Mouse (Mus musculus): ENCODE results near the gene Spata5. TPM values are rescaled to one million over a fixed set of nuclear protein-coding genes. Genes with fewer than 3 reads are reported as not detected.
"Not testable (repeated sequence)": the region's sequence is repeated elsewhere in the genome, so short reads cannot be mapped to it uniquely, and the experiment has no call there.

Spata5 gene
- total RNA-seq, 2 experiments from 2014 or later, result 25.3 to 30.5 TPM

DNA sequence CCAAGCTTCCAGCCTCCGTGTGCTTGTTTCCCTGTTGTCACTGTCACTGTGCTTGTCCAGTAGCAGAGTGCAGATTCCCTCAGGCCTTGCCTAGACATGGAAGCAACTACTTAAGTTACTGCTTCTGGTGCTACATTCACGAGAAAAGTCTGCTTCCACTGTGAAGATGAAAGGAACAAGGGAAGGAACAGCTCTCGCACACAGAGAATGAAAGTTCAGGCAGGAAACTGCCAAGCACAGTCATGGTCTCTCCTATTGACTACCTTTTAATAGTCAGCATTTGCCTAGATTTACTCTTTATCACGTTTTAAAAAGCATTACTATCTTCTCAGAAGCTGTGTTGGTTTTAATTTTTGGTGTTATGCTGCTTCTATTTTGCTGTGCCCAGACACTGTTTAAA is 151.9 kb downstream of the Spata5 start:
- no peak for DNase-seq (ENCODE audit: low spot score in 2 of 2)
- no peak for TF ChIP-seq CTCF (conservative IDR thresholded peaks at IDR 0.05)
- Histone ChIP-seq H3K4me3 (no peak overlapping the region), H3K27ac (no peak overlapping the region)

GRCm38 (mm10) chr3:37572066-37572465 is 152.4 kb downstream of the Spata5 start:
- no peak for TF ChIP-seq CTCF (conservative IDR thresholded peaks at IDR 0.05)
- no peak overlapping the region for H3K27ac ChIP-seq
- H3K4me3 ChIP-seq, result no peak overlapping the region
- DNase-seq (ENCODE audit: low spot score in 2 of 2), result no peak

DNA sequence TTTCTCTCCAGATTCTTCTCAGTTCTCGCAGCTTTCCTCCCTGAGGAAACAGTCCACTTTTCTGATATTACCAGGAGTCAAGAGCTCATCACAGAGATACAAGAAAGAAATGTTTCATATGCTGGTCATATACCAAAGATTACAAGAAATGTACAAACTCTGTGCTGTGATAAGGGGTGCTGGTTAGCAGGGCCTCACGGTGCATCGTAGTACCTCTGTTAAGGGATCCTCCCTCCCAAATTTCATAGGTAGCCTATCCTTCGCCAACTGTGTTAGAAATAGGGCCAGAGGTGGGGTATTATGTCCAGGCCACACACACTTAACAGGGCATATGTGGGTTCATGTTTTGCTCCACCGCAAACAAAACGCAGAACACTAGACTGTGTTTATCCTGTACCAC is 157.1 kb downstream of the Spata5 start:
- TF ChIP-seq CTCF (conservative IDR thresholded peaks at IDR 0.05), result no peak

DNA sequence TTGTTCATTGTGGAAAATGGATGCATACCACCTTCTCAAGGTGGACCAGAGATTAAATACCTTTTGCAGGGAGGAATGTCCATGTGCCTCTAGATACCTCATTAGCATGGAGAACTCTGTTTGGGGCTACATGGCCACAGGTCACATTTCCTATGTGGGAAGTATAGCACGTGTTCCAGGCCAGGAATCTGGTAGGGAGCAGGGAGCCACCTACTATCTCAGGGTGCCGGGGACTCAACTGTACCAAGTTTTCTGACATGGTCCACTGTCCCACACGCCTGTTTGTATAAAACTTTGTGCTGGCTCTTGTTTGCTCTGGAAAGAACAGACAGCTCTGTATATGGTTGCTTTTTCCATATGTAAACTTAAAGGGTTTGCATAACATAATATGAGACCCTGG is 158.0 kb downstream of the Spata5 start:
- no peak overlapping the region for H3K4me3 ChIP-seq
- DNase-seq (ENCODE audit: low spot score in 2 of 2), result no peak
- H3K27ac ChIP-seq, result no peak overlapping the region; the same call in 1 of the 2 replicates
- TF ChIP-seq CTCF (conservative IDR thresholded peaks at IDR 0.05), result no peak

More for the DNA sequence above, 157.1 kb downstream of the Spata5 start:
- no peak overlapping the region for H3K27ac ChIP-seq
- no peak overlapping the region for H3K4me3 ChIP-seq
- no peak for DNase-seq (ENCODE audit: low spot score in 2 of 2)

DNA sequence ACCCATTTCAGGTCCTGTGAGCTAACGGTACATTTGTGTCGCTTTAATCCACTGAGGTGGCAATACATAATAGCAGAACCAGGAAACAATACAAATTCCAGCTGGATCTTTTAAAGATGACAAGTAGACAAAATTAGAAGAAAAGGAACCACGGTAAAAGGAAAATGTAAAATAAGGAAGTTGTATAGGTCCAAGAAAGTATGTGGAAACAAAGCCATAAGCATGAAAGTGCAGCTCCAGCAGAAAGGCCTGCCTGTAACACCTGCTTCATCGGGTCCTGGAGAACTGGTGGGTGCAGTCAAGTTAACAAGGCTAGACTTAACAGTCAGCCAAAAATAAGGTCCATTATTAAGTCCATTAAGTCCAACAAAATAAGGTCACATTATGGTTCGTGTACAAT is 164.9 kb downstream of the Spata5 start:
- DNase-seq (ENCODE audit: low spot score in 2 of 2), result no peak
- H3K4me3 ChIP-seq, result no peak overlapping the region
- no peak for TF ChIP-seq CTCF (conservative IDR thresholded peaks at IDR 0.05)
- no peak overlapping the region for H3K27ac ChIP-seq

DNA sequence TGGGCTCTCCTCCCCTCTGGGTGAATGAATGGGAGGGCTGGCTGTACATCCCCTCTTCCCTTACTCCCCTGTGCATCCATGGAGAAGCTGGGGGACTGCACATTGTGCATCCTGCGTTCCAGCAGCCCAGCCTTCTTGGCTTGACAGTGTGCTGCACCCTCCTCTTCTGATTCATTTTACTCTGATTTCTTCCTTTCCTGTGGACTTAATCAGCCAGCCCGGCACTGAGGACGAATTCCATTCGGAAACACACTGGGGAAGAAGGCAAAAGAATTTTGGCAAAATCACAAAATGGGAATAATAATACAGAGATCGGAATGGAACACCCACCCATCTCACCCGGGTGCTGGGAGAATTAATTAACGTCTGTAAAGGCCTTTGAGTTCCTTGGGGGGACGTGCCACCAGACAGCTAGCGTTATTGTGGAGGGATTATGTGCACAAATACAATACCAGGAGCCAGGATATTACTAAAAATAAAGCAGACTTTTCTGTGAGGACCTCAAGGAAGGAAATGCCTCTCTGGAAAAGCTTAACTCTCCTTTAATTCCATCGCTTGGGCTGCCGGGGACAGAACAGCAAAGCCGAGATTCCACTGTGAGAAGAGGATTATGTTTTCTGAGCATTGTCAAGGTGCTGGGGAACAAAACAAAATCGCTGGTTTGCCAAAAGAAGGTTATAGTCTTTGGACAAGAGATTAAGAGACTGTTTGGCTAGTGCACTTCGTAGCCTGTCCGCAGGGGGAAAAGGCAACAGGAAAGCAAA is 166.5 kb downstream of the Spata5 start:
- no peak for DNase-seq (ENCODE audit: low spot score in 2 of 2)
- Histone ChIP-seq H3K4me3 (peak overlapping the region; percentile 33), H3K27ac (peak overlapping the region; percentile 84)
- peak; percentile 52 for TF ChIP-seq CTCF (conservative IDR thresholded peaks at IDR 0.05)

DNA sequence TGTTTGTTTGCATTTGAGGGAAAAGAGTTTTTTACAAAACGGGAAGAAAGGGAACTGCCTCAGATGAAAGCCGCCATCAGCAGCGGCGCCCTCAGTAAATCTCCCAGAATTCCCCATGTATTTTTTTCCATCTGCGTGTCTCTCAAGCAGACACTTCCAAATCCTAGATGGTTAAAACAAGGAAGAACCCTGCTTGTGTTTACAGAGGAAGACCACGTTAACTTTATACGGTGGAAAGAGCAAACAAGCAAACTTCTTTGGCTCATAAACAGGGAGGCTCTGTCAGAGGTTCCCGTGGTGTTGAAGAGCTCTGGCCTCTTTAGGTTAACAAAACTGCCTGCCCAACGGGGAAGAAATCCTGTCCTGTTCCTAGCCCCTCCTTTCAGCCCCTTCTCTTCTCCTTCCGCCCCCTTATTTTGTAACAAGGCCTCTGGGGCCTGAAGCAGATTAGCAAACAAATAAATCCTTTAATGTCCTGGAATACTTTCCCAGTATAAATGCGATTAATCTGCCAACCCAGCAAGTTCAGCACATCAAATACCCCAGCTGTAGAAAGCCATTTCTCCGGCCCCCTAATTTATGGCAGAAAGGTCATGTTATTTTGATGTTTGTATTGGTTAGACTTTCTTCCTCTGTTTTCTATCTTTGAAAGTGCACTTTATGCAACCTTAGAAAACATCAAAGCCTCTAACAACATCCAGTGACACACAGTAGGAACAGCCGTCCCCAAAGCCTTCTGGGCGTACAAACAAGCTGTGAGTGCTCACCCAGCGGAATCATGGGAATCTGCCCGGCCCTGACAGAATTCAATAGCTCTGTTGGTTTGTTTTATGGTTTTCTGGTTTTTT is 167.3 kb downstream of the Spata5 start:
- Histone ChIP-seq H3K27ac (peak overlapping the region; percentile 84), H3K4me3 (peak overlapping the region; percentile 33)
- DNase-seq (ENCODE audit: low spot score in 2 of 2), result no peak
- no peak for TF ChIP-seq CTCF (conservative IDR thresholded peaks at IDR 0.05)

DNA sequence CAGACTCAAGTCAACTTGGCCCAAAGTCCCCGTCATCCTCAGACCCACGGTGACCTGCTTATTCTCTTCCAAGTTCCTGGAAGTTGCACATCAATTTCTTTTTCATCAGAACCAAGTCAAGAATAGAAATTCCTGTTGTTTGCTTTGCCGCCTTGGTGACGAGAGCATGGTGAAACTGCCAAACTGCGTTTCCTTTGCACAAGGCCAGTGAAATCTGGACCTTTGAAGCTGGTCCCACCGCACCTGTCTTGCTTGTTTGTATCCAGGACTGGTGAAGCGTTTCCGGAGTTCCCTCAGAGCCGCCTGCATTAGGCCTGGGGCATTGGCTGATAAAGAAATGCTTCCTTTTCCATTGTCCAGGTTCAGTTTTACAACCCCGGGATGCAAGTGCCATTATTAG is 176.0 kb downstream of the Spata5 start:
- no peak for TF ChIP-seq CTCF (conservative IDR thresholded peaks at IDR 0.05)
- Histone ChIP-seq H3K27ac (no peak overlapping the region), H3K4me3 (no peak overlapping the region)
- no peak for DNase-seq (ENCODE audit: low spot score in 2 of 2)

- DNase-seq (ENCODE audit: low spot score in 2 of 2), result no peak
- TF ChIP-seq CTCF (conservative IDR thresholded peaks at IDR 0.05), result no peak
- no peak overlapping the region for H3K27ac ChIP-seq
- H3K4me3 ChIP-seq, result no peak overlapping the region
These were observed 176.8 kb downstream of the Spata5 start for GRCm38 (mm10) chr3:37596519-37596918.

- Histone ChIP-seq H3K4me3 (no peak overlapping the region), H3K27ac (no peak overlapping the region)
- TF ChIP-seq CTCF (conservative IDR thresholded peaks at IDR 0.05), result no peak
- no peak for DNase-seq (ENCODE audit: low spot score in 2 of 2)
These were observed 177.5 kb downstream of the Spata5 start for GRCm38 (mm10) chr3:37597200-37597599.

GRCm38 (mm10) chr3:37599641-37600040 is 179.9 kb downstream of the Spata5 start:
- DNase-seq (ENCODE audit: low spot score in 2 of 2); H3K4me3 ChIP-seq: not testable (repeated sequence)

DNA sequence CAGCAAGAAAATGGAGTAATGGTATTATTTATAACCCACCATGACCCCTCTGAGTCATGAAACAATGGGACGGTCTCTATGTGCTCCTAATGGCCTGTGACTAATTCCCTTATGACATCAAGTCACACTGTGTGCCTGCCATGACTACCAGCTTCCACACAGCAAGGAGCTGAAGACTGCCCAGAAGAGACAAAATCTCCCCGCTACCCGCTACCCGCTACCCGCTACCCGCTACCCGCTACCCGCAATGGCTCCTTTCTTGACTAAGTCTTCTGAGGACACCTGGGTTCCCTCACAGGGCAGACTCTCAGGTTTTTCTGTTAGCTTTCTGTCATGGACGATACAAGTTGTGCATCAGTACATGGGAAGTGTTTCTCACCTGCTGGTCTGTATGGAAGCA is 182.7 kb downstream of the Spata5 start:
- no peak overlapping the region for H3K4me3 ChIP-seq
- TF ChIP-seq CTCF (conservative IDR thresholded peaks at IDR 0.05), result no peak
- no peak for DNase-seq (ENCODE audit: low spot score in 2 of 2)
- H3K27ac ChIP-seq, result no peak overlapping the region

More at GRCm38 (mm10) chr3:37599641-37600040, 179.9 kb downstream of the Spata5 start:
- H3K27ac ChIP-seq, result not testable (repeated sequence)

DNA sequence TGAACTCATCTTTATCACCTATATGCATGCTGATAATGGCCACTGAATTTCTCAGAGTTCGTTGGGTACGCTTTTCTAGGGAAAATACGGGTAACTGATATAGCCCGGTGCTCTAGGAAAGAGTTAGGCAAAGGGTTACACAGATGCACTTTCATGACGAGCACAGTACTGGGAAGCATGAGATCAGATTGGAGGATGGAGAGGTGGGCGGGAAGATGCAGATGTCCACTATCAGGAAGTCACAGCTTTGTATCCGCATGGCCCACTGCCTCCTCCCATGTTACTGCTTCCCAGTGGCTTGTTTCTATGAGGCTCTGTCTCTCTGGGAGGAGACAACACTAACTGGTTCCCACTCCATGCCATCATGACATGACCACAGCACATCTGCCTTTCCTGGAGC is 183.2 kb downstream of the Spata5 start:
- no peak for TF ChIP-seq CTCF (conservative IDR thresholded peaks at IDR 0.05)
- no peak for DNase-seq (ENCODE audit: low spot score in 2 of 2)
- Histone ChIP-seq H3K27ac (no peak overlapping the region), H3K4me3 (no peak overlapping the region)

Measured in layer of hippocampus, adult 2 months (tissue).